Mouse (Mus musculus) embryonic facial prominence, embryonic 12.5 days (tissue): Measurements from ENCODE around the gene Rpl27. TPM values are rescaled to one million over a fixed set of nuclear protein-coding genes. Genes with fewer than 3 reads are reported as not detected.
A peak's percentile ranks its signal among the peaks of the same experiment; 100 is the strongest.
"Not testable (repeated sequence)": the region's sequence is repeated elsewhere in the genome, so short reads cannot be mapped to it uniquely, and the experiment has no call there.

Source experiments
- ATAC-seq: fragments of 200-750 bp; cut with Nextera tagmentation; 2 replicates; pipeline ENCODE4 v1.8.0; 2017; ENCODE audit not compliant: insufficient number of reproducible peaks, insufficient read depth, low FRiP score, low TSS enrichment
- H3K27ac ChIP-seq: fragments of 300-500 bp; sonication (generic); 2 replicates; pipeline ENCODE4 v1.5.1; 2016; ENCODE audit warnings: mild to moderate bottlenecking
- H3K27me3 ChIP-seq: fragments of 300-500 bp; sonication (generic); 2 replicates; pipeline ENCODE4 v1.6.1; 2016; ENCODE audit warnings: mild to moderate bottlenecking, moderate library complexity
- H3K36me3 ChIP-seq: fragments of 300-500 bp; sonication (generic); 2 replicates; pipeline ENCODE4 v1.6.1; 2016; ENCODE audit warnings: mild to moderate bottlenecking
- H3K4me1 ChIP-seq: fragments of 300-500 bp; sonication (generic); 2 replicates; pipeline ENCODE4 v1.6.1; 2016
- H3K4me2 ChIP-seq: fragments of 300-500 bp; sonication (generic); replicated peaks from 2 replicates; pipeline ENCODE4 v1.6.1; 2016; ENCODE audit warnings: mild to moderate bottlenecking, moderate library complexity
- H3K4me3 ChIP-seq: fragments of 300-500 bp; sonication (generic); 2 replicates; pipeline ENCODE4 v1.5.1; 2016; ENCODE audit warnings: mild to moderate bottlenecking
- H3K9ac ChIP-seq: fragments of 300-500 bp; sonication (generic); 2 replicates; pipeline ENCODE4 v1.6.1; 2016; ENCODE audit warnings: mild to moderate bottlenecking, moderate library complexity
- H3K9me3 ChIP-seq: fragments of 300-500 bp; sonication (generic); 2 replicates; pipeline ENCODE4 v1.6.1; 2016; ENCODE audit warnings: mild to moderate bottlenecking, moderate library complexity
- WGBS: fragments of 180-500 bp; shearing (Covaris S2); methylation state at CpG from one replicate; pipeline ENCODE4 v1.1.7; 2016; 5-methylcytosine and 5-hydroxymethylcytosine counted together
- polyA plus RNA-seq: library from polyadenylated mRNA; unstranded; fragments of >200 nt; fragmentation: Nextera tagmentation; extraction: Ambion mirVana; gene quantifications from 2 replicates; pipeline ENCODE4 v1.2.1, GENCODE M21; 2016

The Rpl27 gene
- polyA plus RNA-seq, 1 experiment from 2014 or later: 361 TPM

DNA sequence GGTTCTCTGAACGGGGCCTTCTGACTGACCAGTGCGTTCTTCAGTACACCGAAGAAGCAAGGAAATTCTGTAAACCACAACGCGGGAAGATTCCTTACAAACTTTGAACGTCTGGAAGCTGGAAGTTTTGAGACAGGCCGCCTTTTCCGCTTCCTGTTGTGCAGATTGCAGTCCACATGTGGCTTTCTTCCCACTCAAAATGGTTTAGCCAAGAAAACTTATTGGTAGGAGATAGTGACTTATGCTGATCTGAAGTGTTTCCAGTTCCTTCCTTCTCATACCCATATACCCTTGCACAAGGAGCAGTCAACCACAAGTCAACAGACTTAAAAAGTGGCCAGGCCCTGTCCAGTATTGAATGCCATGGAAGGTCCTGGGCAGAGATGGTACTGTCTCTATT is 15.9 kb upstream of the Rpl27 start:
- Histone ChIP-seq H3K4me1 (peaks cover 20% of the 10 kb centered on the region), H3K36me3 (peaks cover 18% of the 10 kb centered on the region), H3K9ac (peak overlapping the region; percentile 71; the same call in 1 of the 2 replicates), H3K9me3 (no peaks in the 10 kb centered on the region), H3K4me3 (peak overlapping the region; percentile 90), H3K27me3 (no peaks in the 10 kb centered on the region), H3K4me2 (peak overlapping the region; percentile 82), H3K27ac (no peak overlapping the region)
- ATAC-seq: no peak
- 60% methylated on average over 8 of the region's 8 CpGs for WGBS

DNA sequence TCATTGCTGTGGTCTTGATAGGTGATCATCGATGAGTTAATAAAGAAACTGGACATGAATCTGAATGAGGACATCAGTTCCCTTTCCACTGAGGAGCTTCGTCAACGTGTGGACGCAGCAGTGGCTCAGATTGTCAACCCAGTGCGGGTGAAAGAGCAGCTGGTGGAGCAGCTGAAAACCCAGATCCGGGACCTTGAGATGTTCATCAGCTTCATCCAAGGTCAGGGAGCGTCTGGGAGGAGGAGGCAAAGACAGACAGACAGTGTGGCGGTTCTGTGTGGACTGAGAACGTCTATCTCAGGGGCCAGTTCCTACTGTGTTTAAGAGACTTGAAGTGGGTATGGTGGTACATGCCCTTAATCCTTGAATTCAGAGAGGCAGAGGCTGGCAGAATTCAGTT is 10.8 kb upstream of the Rpl27 start:
- WGBS: 90% methylated on average over 9 of the region's 9 CpGs
- peaks cover 8% of the 10 kb centered on the region; the same call in 1 of the 2 replicates for H3K4me1 ChIP-seq
- 0 out of 2 replicates have a peak overlapping the region, but pooled peaks have one; percentile 27 for H3K9ac ChIP-seq
- ATAC-seq: no peak
- H3K4me3 ChIP-seq: no peak overlapping the region
- no peaks in the 10 kb centered on the region for H3K9me3 ChIP-seq
- H3K27ac ChIP-seq: no peak overlapping the region
- no peak overlapping the region for H3K4me2 ChIP-seq
- H3K36me3 ChIP-seq: peaks cover 63% of the 10 kb centered on the region
- H3K27me3 ChIP-seq: no peaks in the 10 kb centered on the region

DNA sequence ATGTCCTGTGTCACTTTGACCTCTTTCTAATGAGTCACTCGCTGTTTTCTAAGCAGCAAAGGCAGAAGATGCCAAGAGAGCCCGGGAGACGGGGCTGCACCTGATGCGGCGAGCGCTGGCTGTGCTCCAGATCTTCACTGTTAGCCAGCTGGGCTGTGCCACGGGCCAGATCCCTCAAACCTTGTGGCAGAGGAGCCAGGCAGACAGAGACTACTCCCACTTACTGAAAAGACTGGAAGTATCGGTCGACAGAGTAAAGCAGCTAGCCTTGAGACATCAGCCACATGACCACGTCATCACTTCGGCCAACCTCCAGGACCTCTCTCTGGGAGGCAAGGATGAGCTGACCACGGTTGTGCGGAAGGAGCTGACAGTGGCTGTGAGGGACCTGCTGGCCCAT is 8.7 kb upstream of the Rpl27 start:
- H3K4me1 ChIP-seq: no peaks in the 10 kb centered on the region
- no peaks in the 10 kb centered on the region for H3K9me3 ChIP-seq
- H3K27ac ChIP-seq: no peak overlapping the region
- WGBS: 91% methylated on average over 13 of the region's 13 CpGs
- H3K27me3 ChIP-seq: no peaks in the 10 kb centered on the region
- H3K4me3 ChIP-seq: no peak overlapping the region
- peaks cover 63% of the 10 kb centered on the region for H3K36me3 ChIP-seq
- 0 out of 2 replicates have a peak overlapping the region, but pooled peaks have one; percentile 8 for H3K9ac ChIP-seq
- ATAC-seq: no peak
- no peak overlapping the region for H3K4me2 ChIP-seq

DNA sequence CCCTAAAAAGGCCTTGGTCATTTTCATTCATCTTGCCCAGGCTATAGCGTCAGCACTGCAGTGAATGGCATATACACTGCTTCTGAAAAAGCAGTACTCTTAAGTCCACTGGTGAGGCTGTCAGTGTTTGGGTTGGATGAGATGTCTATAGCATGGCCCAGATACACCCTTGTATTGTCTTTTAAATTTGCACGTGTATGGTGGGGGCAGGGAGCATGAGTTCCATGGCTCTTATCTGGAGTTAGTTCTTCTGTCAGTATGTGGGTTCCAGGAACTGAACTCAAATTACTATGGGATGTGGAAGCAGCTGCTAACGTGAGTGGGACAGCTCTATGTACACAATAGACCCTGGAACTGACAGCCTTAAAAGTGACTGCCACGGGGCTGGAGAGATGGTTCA is 6.3 kb upstream of the Rpl27 start:
- peaks cover 47% of the 10 kb centered on the region for H3K36me3 ChIP-seq
- WGBS: 89% methylated on average over 4 of the region's 4 CpGs
- H3K27me3 ChIP-seq: no peaks in the 10 kb centered on the region
- H3K9ac ChIP-seq: no peak overlapping the region
- no peaks in the 10 kb centered on the region for H3K9me3 ChIP-seq
- no peak overlapping the region for H3K4me2 ChIP-seq
- H3K27ac ChIP-seq: no peak overlapping the region
- ATAC-seq: no peak
- H3K4me3 ChIP-seq: no peak overlapping the region
- no peaks in the 10 kb centered on the region for H3K4me1 ChIP-seq

DNA sequence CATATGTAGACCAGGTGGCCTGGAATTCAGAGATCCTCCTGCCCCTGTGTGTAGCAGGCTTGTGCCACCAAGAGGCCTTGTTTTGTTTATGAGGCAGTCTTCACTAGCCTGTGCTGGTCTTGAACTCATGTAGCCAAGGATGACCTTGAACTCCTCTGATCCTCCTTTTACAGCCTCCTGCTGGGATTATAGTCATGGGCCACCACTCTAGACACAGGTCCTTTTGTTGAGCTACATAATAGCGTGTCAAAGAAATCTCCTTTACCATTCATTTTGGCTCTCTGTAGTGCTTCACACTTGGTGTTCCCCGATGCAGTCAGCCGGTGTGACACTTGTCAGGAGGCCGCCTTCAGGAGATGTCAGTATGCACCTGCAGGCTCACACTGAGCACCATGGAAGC is 5.2 kb upstream of the Rpl27 start:
- Histone ChIP-seq H3K4me1 (no peaks in the 10 kb centered on the region), H3K4me2 (no peak overlapping the region), H3K9me3 (no peaks in the 10 kb centered on the region), H3K27ac (no peak overlapping the region), H3K27me3 (no peaks in the 10 kb centered on the region), H3K9ac (no peak overlapping the region), H3K4me3 (no peak overlapping the region), H3K36me3 (peaks cover 38% of the 10 kb centered on the region)
- 84% methylated on average over 4 of the region's 4 CpGs for WGBS
- ATAC-seq: no peak

DNA sequence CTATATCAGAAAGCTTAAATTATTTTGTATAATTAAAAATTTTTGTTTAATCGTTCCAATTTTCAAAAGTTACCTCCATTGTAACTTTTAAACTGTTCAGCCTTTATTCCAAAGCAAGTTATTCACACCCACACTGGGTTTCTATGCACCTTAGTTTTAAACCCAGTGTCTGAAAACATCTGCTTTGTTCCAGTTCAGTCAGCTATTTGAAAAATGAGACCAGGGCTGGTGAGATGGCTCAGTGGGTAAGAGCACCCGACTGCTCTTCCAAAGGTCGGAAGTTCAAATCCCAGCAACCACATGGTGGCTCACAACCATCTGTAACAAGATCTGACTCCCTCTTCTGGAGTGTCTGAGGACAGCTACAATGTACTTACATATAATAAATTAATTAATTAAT is 4.1 kb upstream of the Rpl27 start:
- not testable (repeated sequence) for H3K4me2 ChIP-seq, H3K4me3 ChIP-seq, H3K9ac ChIP-seq, H3K9me3 ChIP-seq, H3K27ac ChIP-seq, H3K27me3 ChIP-seq, H3K4me1 ChIP-seq, ATAC-seq
- peaks cover 30% of the 10 kb centered on the region for H3K36me3 ChIP-seq
- WGBS: 51% methylated on average over 3 of the region's 3 CpGs

DNA sequence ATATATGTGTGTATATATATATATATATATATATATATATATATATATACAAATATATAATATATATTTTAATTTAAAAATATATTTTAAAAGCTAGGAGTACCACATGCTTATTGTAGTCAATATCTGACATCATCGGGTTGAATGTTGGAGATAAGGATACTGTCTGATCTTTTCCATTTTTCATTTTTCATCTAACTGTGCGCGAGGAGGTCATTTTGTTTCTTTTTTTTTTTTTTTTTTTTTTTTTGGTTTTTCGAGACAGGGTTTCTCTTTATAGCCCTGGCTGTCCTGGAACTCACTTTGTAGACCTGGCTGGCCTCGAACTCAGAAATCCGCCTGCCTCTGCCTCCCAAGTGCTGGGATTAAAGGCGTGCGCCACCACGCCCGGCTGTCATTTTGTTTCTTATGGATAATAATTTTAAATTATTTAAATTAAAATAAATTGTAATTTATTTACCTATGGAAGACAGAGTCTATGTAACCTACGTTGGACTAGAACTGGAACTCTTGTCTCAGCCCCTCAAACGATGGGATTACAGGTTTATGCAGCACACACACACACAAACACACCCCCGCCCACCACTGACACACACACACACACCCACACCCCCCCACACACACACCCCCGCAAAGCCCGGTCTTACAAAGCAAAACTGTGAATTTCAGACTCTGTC is 510 bp upstream of the Rpl27 start:
- H3K9me3 ChIP-seq, H3K27me3 ChIP-seq, H3K27ac ChIP-seq, ATAC-seq: not testable (repeated sequence)
- 40% methylated on average over 15 of the region's 15 CpGs for WGBS
- peaks cover 12% of the 10 kb centered on the region for H3K4me1 ChIP-seq
- peak overlapping the region; percentile 24; the same call in 1 of the 2 replicates for H3K9ac ChIP-seq
- peaks cover 28% of the 10 kb centered on the region for H3K36me3 ChIP-seq
- H3K4me2 ChIP-seq: peak overlapping the region; percentile 44
- peak overlapping the region; percentile 84 for H3K4me3 ChIP-seq

DNA sequence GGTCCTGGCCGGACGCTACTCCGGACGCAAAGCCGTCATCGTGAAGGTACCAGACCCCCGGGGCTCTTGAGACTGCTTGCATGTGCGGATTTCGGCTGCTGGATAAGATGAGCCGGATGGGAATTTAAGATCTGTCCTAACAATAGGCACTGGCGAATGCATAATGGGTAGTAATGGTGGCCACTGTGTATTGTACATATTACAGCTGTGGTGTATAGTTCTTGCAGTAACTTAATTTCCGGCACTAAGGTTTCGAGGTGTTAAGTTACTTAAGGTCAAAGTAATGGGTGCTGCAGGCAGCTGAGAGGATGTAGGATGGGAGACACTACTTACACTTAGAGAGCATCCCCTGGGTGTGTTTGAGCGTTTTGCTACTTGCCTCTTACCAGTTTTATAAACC is 662 bp downstream of the Rpl27 start:
- H3K4me3 ChIP-seq: peak overlapping the region; percentile 84
- peak overlapping the region; percentile 94 for H3K27ac ChIP-seq
- no peaks in the 10 kb centered on the region for H3K9me3 ChIP-seq
- H3K36me3 ChIP-seq: peaks cover 28% of the 10 kb centered on the region
- ATAC-seq: no peak
- peak overlapping the region; percentile 92 for H3K9ac ChIP-seq
- H3K27me3 ChIP-seq: no peaks in the 10 kb centered on the region
- peaks cover 12% of the 10 kb centered on the region for H3K4me1 ChIP-seq
- under 1% methylated on average over 14 of the region's 14 CpGs for WGBS
- peak overlapping the region; percentile 92 for H3K4me2 ChIP-seq

DNA sequence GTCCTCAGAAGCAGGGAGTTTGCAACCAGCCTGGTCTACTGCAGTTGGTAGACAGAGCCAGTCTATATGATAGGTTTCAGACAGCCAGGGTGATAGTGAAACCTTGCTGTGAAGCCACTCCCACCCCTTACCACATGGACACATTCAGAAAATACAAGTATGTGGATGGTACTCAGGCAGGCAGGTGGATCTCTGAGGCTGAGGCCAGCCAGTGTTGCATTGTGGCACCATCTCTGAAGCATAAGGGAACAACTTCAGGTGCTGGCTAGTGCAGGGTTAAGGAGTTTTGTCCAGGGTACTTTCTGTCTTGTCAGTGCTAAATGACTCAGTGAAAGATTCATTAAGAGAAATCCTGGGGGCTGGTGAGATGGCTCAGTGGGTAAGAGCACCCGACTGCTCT is 4.2 kb downstream of the Rpl27 start:
- 85% methylated on average over 1 of the region's 1 CpGs for WGBS
- Histone ChIP-seq H3K9me3 (no peaks in the 10 kb centered on the region), H3K4me1 (peaks cover 17% of the 10 kb centered on the region), H3K36me3 (peaks cover 28% of the 10 kb centered on the region), H3K4me3 (no peak overlapping the region), H3K4me2 (no peak overlapping the region), H3K9ac (no peak overlapping the region), H3K27me3 (no peaks in the 10 kb centered on the region), H3K27ac (no peak overlapping the region)
- no peak for ATAC-seq

DNA sequence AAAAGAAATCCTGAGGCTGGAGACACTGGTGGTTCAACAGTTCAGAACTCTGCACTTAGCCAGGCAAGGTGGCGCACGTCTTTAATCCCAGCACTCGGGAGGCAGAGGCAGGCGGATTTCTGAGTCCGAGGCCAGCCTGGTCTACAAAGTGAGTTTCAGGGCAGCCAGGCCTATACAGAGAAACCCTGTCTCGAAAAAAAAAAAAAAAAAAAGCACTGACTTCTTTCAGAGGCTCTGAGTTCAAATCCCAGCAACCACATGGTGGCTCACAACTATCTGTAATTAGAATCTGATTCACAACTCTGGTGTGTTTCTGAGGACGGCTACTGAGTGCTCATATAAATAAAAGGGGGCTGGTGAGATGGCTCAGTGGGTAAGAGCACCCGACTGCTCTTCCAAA is 4.8 kb downstream of the Rpl27 start:
- WGBS: 89% methylated on average over 8 of the region's 8 CpGs
- not testable (repeated sequence) for H3K27ac ChIP-seq, ATAC-seq

DNA sequence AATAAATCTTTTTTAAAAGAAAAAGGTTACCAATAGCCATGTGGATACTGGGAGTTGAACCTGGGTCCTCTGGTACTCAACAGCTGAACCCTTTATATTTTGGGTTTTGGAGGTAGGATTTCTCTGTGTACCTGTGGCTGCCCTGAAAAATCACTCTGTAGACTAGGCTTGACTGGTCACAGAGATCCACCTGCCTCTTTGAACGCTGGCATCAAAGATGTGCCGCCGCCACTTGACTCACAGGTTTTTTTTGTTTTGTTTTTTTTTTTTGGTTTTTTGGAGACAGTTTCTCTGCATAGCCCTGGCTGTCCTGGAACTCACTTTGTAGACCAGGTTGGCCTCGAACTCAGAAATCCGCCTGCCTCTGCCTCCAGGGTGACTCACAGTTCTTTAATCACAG is 5.7 kb downstream of the Rpl27 start:
- Histone ChIP-seq H3K4me2 (no peak overlapping the region), H3K27me3 (no peaks in the 10 kb centered on the region), H3K4me1 (peaks cover 17% of the 10 kb centered on the region), H3K9ac (no peak overlapping the region), H3K27ac (no peak overlapping the region; the same call in 1 of the 2 replicates), H3K9me3 (no peaks in the 10 kb centered on the region), H3K4me3 (no peak overlapping the region; the same call in 1 of the 2 replicates), H3K36me3 (peaks cover 28% of the 10 kb centered on the region)
- no peak for ATAC-seq
- 82% methylated on average over 5 of the region's 5 CpGs for WGBS

More for the DNA sequence above, 4.8 kb downstream of the Rpl27 start:
- H3K4me2 ChIP-seq, H3K9ac ChIP-seq, H3K9me3 ChIP-seq, H3K27me3 ChIP-seq, H3K4me3 ChIP-seq: not testable (repeated sequence)
- Histone ChIP-seq H3K4me1 (peaks cover 17% of the 10 kb centered on the region), H3K36me3 (peaks cover 28% of the 10 kb centered on the region)

DNA sequence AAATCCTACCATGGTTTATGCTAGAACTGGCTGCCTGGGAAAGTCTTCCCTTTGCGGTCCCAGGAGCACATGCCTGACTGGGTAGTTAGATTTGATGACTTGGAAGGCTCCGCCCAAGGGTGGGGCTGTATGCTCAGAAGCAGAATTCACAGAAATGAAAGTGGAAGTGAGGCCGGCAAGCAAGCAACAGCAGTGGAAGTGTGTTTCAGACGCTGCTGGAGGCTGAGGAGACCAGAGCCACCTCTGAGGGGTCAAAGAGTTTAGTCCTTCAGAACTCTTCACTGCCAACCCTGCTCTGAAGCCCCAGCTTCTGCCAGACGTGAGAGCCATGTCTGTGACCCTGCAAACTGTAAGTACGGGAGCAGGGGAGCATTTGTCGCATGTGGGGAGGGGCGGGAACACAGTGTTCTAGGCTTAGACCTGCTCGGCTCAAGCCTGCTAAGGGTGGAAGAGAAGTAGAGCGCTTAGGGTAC is 6.2 kb downstream of the Rpl27 start, which contains the start of gene Ifi35:
Ifi35 (plus strand) TSS at position 134 of the 473 bp plus-strand sequence.
- 33% methylated on average over 10 of the region's 10 CpGs for WGBS
- Histone ChIP-seq H3K27ac (peak within 1 kb of the TSS; percentile 42; the same call in 1 of the 2 replicates), H3K27me3 (no peaks in the 10 kb centered on the region), H3K4me3 (peak within 1 kb of the TSS; percentile 25; the same call in 1 of the 2 replicates), H3K4me1 (peaks cover 13% of the 10 kb centered on the region), H3K9me3 (no peaks in the 10 kb centered on the region), H3K4me2 (peak within 1 kb of the TSS; percentile 31), H3K9ac (peak within 1 kb of the TSS; percentile 40), H3K36me3 (peaks cover 28% of the 10 kb centered on the region)
- no peak for ATAC-seq
